Mouse (Mus musculus): ENCODE data around the gene Cldn18. TPM values are rescaled to one million over a fixed set of nuclear protein-coding genes. Genes with fewer than 3 reads are reported as not detected.
A peak's percentile ranks its signal among the peaks of the same experiment; 100 is the strongest.

Cldn18 gene
- 248 and 262 TPM in 2 replicates for polyA plus RNA-seq (2014; fragmentation: Nextera tagmentation; extraction: Ambion mirVana)

- Histone ChIP-seq H3K36me3 (ENCODE audit: control insufficient read depth, insufficient read depth, low read length) (no peaks in the 10 kb centered on the region), H3K27me3 (ENCODE audit: control insufficient read depth, insufficient read depth, low read length) (no peaks in the 10 kb centered on the region), H3K27ac (ENCODE audit: low read length) (no peak within 1 kb of the TSS), H3K9ac (replicated peaks; ENCODE audit: low read depth, low read length) (no peak within 1 kb of the TSS), H3K4me1 (ENCODE audit: control insufficient read depth, insufficient read depth, low read length) (no peaks in the 10 kb centered on the region), H3K4me2 (replicated peaks; ENCODE audit: low read depth, low read length) (0 out of 2 replicates have a peak within 1 kb of the TSS, but pooled peaks have one; percentile 14), H3K9me3 (ENCODE audit: control insufficient read depth, low read depth, low read length) (no peaks in the 10 kb centered on the region), H3K4me3 (ENCODE audit: low read depth, low read length) (peak within 1 kb of the TSS; percentile 13; the same call in 1 of the 2 replicates)
- WGBS: 81% methylated on average over 14 of the region's 14 CpGs
- peak; percentile 84 for ATAC-seq (ENCODE audit: insufficient number of reproducible peaks, insufficient read depth, low FRiP score, low read depth)
Observed at GRCm38 (mm10) chr9:99717134-99717533, at the start of gene Cldn18. Gene Cldn18, minus strand, starts transcription at chr9:99717267.

GRCm38 (mm10) chr9:99763530-99763929, 46.5 kb upstream of the Cldn18 start:
- H3K36me3 ChIP-seq (ENCODE audit: control insufficient read depth, insufficient read depth, low read length): no peaks in the 10 kb centered on the region
- H3K9ac ChIP-seq (replicated peaks; ENCODE audit: low read depth, low read length): no peak overlapping the region
- WGBS: 70% methylated on average over 6 of the region's 6 CpGs
- no peaks in the 10 kb centered on the region for H3K4me1 ChIP-seq (ENCODE audit: control insufficient read depth, insufficient read depth, low read length)
- no peak overlapping the region for H3K4me3 ChIP-seq (ENCODE audit: low read depth, low read length)
- ATAC-seq (ENCODE audit: insufficient number of reproducible peaks, insufficient read depth, low FRiP score, low read depth): no peak
- no peaks in the 10 kb centered on the region for H3K27me3 ChIP-seq (ENCODE audit: control insufficient read depth, insufficient read depth, low read length)
- no peaks in the 10 kb centered on the region for H3K9me3 ChIP-seq (ENCODE audit: control insufficient read depth, low read depth, low read length)
- no peak overlapping the region for H3K27ac ChIP-seq (ENCODE audit: low read length)
- H3K4me2 ChIP-seq (replicated peaks; ENCODE audit: low read depth, low read length): no peak overlapping the region

DNA sequence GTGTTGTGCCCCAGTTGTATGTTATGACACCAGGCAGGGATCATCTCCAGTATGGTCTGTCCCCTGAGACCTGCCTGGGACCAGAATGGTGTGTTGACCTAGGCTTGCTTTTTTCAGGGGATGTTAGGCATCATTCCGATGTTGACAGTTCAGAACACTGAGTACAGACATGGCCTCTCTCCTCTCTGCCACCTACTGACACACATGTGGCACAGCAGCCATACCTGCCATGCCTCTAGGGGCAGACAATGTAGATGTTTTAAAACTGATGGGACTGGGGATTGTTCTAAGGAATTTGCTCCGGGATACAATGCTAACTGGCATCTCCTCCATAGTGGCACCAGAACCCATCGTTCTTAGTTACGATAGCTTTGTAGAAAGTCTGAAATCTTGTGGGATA, 33.2 kb upstream of the Cldn18 start:
- Histone ChIP-seq H3K9me3 (ENCODE audit: control insufficient read depth, low read depth, low read length) (no peaks in the 10 kb centered on the region), H3K36me3 (ENCODE audit: control insufficient read depth, insufficient read depth, low read length) (no peaks in the 10 kb centered on the region), H3K4me2 (replicated peaks; ENCODE audit: low read depth, low read length) (no peak overlapping the region), H3K4me1 (ENCODE audit: control insufficient read depth, insufficient read depth, low read length) (no peaks in the 10 kb centered on the region), H3K27ac (ENCODE audit: low read length) (no peak overlapping the region), H3K27me3 (ENCODE audit: control insufficient read depth, insufficient read depth, low read length) (no peaks in the 10 kb centered on the region), H3K9ac (replicated peaks; ENCODE audit: low read depth, low read length) (no peak overlapping the region), H3K4me3 (ENCODE audit: low read depth, low read length) (no peak overlapping the region)
- WGBS: 73% methylated on average over 4 of the region's 4 CpGs
- no peak for ATAC-seq (ENCODE audit: insufficient number of reproducible peaks, insufficient read depth, low FRiP score, low read depth)

GRCm38 (mm10) chr9:99748279-99748678, 31.2 kb upstream of the Cldn18 start:
- 82% methylated on average over 1 of the region's 1 CpGs for WGBS

DNA sequence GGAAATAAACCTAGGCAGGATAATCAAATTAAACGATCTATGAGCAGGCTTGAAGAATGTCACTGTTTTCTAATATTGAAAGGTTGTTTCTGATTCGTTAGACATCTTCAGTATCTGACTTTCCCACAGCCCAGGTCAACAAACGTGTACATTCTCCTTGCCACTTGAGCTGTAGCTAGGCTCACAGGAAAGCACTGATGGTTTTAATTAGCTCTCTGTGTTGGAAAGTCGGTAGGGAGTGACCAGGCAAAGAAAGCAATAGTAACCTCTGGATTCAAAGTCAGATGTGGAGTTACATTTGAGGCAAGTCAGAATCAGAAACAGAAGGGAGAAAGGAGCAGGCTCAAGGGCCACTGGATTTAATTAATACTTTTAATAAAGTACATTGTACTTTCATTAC, 30.7 kb upstream of the Cldn18 start:
- Histone ChIP-seq H3K36me3 (ENCODE audit: control insufficient read depth, insufficient read depth, low read length) (no peaks in the 10 kb centered on the region), H3K9ac (replicated peaks; ENCODE audit: low read depth, low read length) (no peak overlapping the region), H3K27ac (ENCODE audit: low read length) (no peak overlapping the region), H3K4me1 (ENCODE audit: control insufficient read depth, insufficient read depth, low read length) (no peaks in the 10 kb centered on the region), H3K4me2 (replicated peaks; ENCODE audit: low read depth, low read length) (no peak overlapping the region), H3K4me3 (ENCODE audit: low read depth, low read length) (no peak overlapping the region), H3K27me3 (ENCODE audit: control insufficient read depth, insufficient read depth, low read length) (no peaks in the 10 kb centered on the region), H3K9me3 (ENCODE audit: control insufficient read depth, low read depth, low read length) (no peaks in the 10 kb centered on the region)
- 66% methylated on average over 4 of the region's 4 CpGs for WGBS
- no peak for ATAC-seq (ENCODE audit: insufficient number of reproducible peaks, insufficient read depth, low FRiP score, low read depth)

More at GRCm38 (mm10) chr9:99748279-99748678, 31.2 kb upstream of the Cldn18 start:
- H3K27me3 ChIP-seq (ENCODE audit: control insufficient read depth, insufficient read depth, low read length): no peaks in the 10 kb centered on the region
- no peak overlapping the region for H3K9ac ChIP-seq (replicated peaks; ENCODE audit: low read depth, low read length)
- ATAC-seq (ENCODE audit: insufficient number of reproducible peaks, insufficient read depth, low FRiP score, low read depth): no peak
- no peak overlapping the region for H3K4me3 ChIP-seq (ENCODE audit: low read depth, low read length)
- no peaks in the 10 kb centered on the region for H3K4me1 ChIP-seq (ENCODE audit: control insufficient read depth, insufficient read depth, low read length)
- H3K27ac ChIP-seq (ENCODE audit: low read length): no peak overlapping the region
- no peak overlapping the region for H3K4me2 ChIP-seq (replicated peaks; ENCODE audit: low read depth, low read length)
- no peaks in the 10 kb centered on the region for H3K9me3 ChIP-seq (ENCODE audit: control insufficient read depth, low read depth, low read length)
- H3K36me3 ChIP-seq (ENCODE audit: control insufficient read depth, insufficient read depth, low read length): no peaks in the 10 kb centered on the region

DNA sequence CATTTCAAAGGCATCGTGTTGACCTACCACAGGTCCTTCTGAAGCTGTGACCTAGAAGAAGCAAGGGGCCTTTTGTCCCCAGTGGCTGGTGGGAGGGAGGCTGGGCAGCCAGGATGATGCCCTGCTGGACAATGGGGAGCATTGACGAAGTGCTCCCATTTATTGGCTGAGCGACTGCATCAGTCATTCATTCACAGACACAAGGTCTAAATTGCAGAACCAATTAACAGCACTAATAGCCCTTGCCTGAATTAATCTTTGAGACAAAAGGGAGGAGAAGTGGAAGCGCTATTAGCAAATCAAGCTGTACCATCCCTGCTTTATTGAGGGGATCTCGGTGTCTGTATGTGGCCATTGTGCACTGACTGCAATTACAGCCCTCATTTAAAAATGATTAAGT, 27.5 kb upstream of the Cldn18 start:
- ATAC-seq (ENCODE audit: insufficient number of reproducible peaks, insufficient read depth, low FRiP score, low read depth): no peak
- no peak overlapping the region for H3K4me3 ChIP-seq (ENCODE audit: low read depth, low read length)
- H3K9me3 ChIP-seq (ENCODE audit: control insufficient read depth, low read depth, low read length): no peaks in the 10 kb centered on the region
- H3K4me2 ChIP-seq (replicated peaks; ENCODE audit: low read depth, low read length): no peak overlapping the region
- H3K9ac ChIP-seq (replicated peaks; ENCODE audit: low read depth, low read length): no peak overlapping the region
- no peak overlapping the region for H3K27ac ChIP-seq (ENCODE audit: low read length)
- H3K27me3 ChIP-seq (ENCODE audit: control insufficient read depth, insufficient read depth, low read length): no peaks in the 10 kb centered on the region
- H3K4me1 ChIP-seq (ENCODE audit: control insufficient read depth, insufficient read depth, low read length): no peaks in the 10 kb centered on the region
- WGBS: 81% methylated on average over 5 of the region's 5 CpGs
- no peaks in the 10 kb centered on the region for H3K36me3 ChIP-seq (ENCODE audit: control insufficient read depth, insufficient read depth, low read length)

DNA sequence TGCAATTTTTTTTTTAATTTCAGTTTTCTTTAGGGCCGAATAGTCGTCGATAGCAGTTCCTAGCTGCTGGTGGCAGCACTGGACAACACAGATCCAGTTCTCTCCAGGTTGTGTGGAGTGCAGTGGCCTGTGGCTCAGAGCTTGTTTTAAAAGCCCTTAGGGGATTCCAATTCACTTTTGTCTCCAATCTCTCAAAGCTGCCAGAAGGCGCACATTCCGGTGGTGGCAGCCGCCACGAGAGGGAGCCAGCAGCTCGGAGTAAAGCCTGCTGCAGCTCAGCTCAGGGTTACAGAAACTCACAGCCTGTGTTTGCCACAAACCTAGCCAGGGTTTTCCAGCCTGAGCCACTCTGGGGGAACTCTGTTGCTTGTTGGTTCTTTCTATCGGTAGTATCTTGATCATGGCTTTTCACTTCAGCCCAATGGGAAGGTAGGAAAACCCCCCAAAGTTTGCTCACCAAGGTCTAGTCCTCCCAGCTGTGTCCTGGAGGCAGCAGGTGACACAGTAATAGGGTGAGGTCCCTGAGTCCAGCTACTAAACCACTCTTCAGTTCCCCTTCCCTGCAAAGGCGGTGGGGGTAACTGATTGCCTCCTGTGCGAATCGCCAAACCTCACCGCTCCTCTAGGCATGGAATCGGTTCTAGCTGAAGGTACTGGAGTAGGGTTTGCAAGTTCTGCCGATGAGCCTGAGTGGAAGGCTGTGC, 13.0 kb upstream of the Cldn18 start:
- ATAC-seq (ENCODE audit: insufficient number of reproducible peaks, insufficient read depth, low FRiP score, low read depth): peak; percentile 68; the same call in 1 of the 2 replicates
- Histone ChIP-seq H3K9ac (replicated peaks; ENCODE audit: low read depth, low read length) (no peak overlapping the region), H3K4me2 (replicated peaks; ENCODE audit: low read depth, low read length) (no peak overlapping the region), H3K27me3 (ENCODE audit: control insufficient read depth, insufficient read depth, low read length) (no peaks in the 10 kb centered on the region), H3K4me1 (ENCODE audit: control insufficient read depth, insufficient read depth, low read length) (no peaks in the 10 kb centered on the region), H3K9me3 (ENCODE audit: control insufficient read depth, low read depth, low read length) (no peaks in the 10 kb centered on the region), H3K36me3 (ENCODE audit: control insufficient read depth, insufficient read depth, low read length) (no peaks in the 10 kb centered on the region), H3K4me3 (ENCODE audit: low read depth, low read length) (no peak overlapping the region), H3K27ac (ENCODE audit: low read length) (no peak overlapping the region)
- WGBS: 41% methylated on average over 15 of the region's 15 CpGs

DNA sequence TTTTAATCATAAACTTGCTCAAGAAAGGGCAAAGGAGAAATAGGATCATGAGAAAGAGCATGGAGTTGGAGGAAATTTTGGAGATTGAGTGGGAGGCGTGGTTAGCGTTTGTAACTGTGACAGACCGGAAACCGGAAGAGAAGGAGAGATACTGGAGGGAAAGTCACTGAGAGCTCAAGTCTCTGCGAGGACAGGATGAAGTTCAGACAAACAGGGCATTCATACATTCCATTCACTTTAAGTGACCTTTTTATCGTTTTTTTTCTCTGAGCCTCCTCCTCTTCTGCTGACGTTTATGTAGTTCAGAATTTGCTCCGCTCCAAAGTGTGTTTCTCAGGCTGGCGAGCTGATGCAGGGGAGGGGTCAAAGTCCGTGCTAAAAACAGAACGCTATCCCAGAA, 10.8 kb upstream of the Cldn18 start:
- Histone ChIP-seq H3K36me3 (ENCODE audit: control insufficient read depth, insufficient read depth, low read length) (no peaks in the 10 kb centered on the region), H3K9ac (replicated peaks; ENCODE audit: low read depth, low read length) (no peak overlapping the region), H3K4me2 (replicated peaks; ENCODE audit: low read depth, low read length) (no peak overlapping the region), H3K27ac (ENCODE audit: low read length) (no peak overlapping the region), H3K4me1 (ENCODE audit: control insufficient read depth, insufficient read depth, low read length) (no peaks in the 10 kb centered on the region), H3K27me3 (ENCODE audit: control insufficient read depth, insufficient read depth, low read length) (no peaks in the 10 kb centered on the region), H3K9me3 (ENCODE audit: control insufficient read depth, low read depth, low read length) (no peaks in the 10 kb centered on the region), H3K4me3 (ENCODE audit: low read depth, low read length) (no peak overlapping the region)
- ATAC-seq (ENCODE audit: insufficient number of reproducible peaks, insufficient read depth, low FRiP score, low read depth): no peak
- WGBS: 52% methylated on average over 11 of the region's 11 CpGs

- H3K27me3 ChIP-seq (ENCODE audit: control insufficient read depth, insufficient read depth, low read length): no peaks in the 10 kb centered on the region
- H3K4me1 ChIP-seq (ENCODE audit: control insufficient read depth, insufficient read depth, low read length): no peaks in the 10 kb centered on the region
- no peak overlapping the region for H3K4me3 ChIP-seq (ENCODE audit: low read depth, low read length)
- no peak for ATAC-seq (ENCODE audit: insufficient number of reproducible peaks, insufficient read depth, low FRiP score, low read depth)
- no peak overlapping the region for H3K4me2 ChIP-seq (replicated peaks; ENCODE audit: low read depth, low read length)
- H3K9ac ChIP-seq (replicated peaks; ENCODE audit: low read depth, low read length): no peak overlapping the region
- no peaks in the 10 kb centered on the region for H3K9me3 ChIP-seq (ENCODE audit: control insufficient read depth, low read depth, low read length)
- WGBS: 59% methylated on average over 8 of the region's 8 CpGs
- H3K36me3 ChIP-seq (ENCODE audit: control insufficient read depth, insufficient read depth, low read length): no peaks in the 10 kb centered on the region
- H3K27ac ChIP-seq (ENCODE audit: low read length): no peak overlapping the region; the same call in 1 of the 2 replicates
Observed at GRCm38 (mm10) chr9:99725278-99725677, 8.2 kb upstream of the Cldn18 start.

Data from stomach, embryonic 14.5 days (tissue).